Mouse (Mus musculus) liver, postnatal 0 days (tissue): Measurements from ENCODE around the gene Tmem26. TPM values are rescaled to one million over a fixed set of nuclear protein-coding genes. Genes with fewer than 3 reads are reported as not detected.

ENCODE experiments used
- ATAC-seq: fragments of 200-750 bp; cut with Nextera tagmentation; 2 replicates; pipeline ENCODE4 v1.8.0; 2017; ENCODE audit warnings: mild to moderate bottlenecking, moderate library complexity
- DNase-seq: peaks from one replicate; pipeline ENCODE4 v3.0.0-alpha.2; 2016
- H3K27ac ChIP-seq: fragments of 300-500 bp; sonication (generic); 2 replicates; pipeline ENCODE4 v1.5.1; 2014; ENCODE audit warnings: antibody characterized with exemption, moderate library complexity, mild to moderate bottlenecking, low read depth
- H3K27me3 ChIP-seq: fragments of 300-500 bp; sonication (generic); 2 replicates; pipeline ENCODE4 v1.6.1; 2014; ENCODE audit warnings: low read length, control low read depth, mixed read lengths; ENCODE audit not compliant: insufficient read depth
- H3K36me3 ChIP-seq: fragments of 300-500 bp; sonication (generic); replicated peaks from 2 replicates; pipeline ENCODE4 v1.6.1; 2014; ENCODE audit warnings: mild to moderate bottlenecking, control low read depth, low read length, moderate library complexity, mixed read lengths; ENCODE audit not compliant: insufficient read depth
- H3K4me1 ChIP-seq: fragments of 300-500 bp; sonication (generic); 2 replicates; pipeline ENCODE4 v1.6.1; 2014; ENCODE audit warnings: antibody characterized with exemption, mild to moderate bottlenecking, control low read depth; ENCODE audit not compliant: insufficient read depth
- H3K4me2 ChIP-seq: fragments of 300-500 bp; sonication (generic); 2 replicates; pipeline ENCODE4 v1.6.1; 2014; ENCODE audit warnings: low read depth, mild to moderate bottlenecking, low read length, moderate library complexity, mixed read lengths
- H3K4me3 ChIP-seq: fragments of 300-500 bp; sonication (generic); 2 replicates; pipeline ENCODE4 v1.5.1; 2014; ENCODE audit warnings: low read depth, low read length
- H3K9ac ChIP-seq: fragments of 300-500 bp; sonication (generic); replicated peaks from 2 replicates; pipeline ENCODE4 v1.6.1; 2014; ENCODE audit warnings: mild to moderate bottlenecking, moderate library complexity
- H3K9me3 ChIP-seq: fragments of 300-500 bp; sonication (generic); 2 replicates; pipeline ENCODE4 v1.6.1; 2016; ENCODE audit warnings: mild to moderate bottlenecking, control low read depth, low read length, mixed read lengths
- CTCF ChIP-seq: sonication (generic); IDR thresholded peaks from 2 replicates; pipeline ENCODE4 v1.5.1; 2016; ENCODE audit warnings: antibody characterized with exemption, low read depth
- EP300 ChIP-seq: IDR thresholded peaks from 2 replicates; pipeline ENCODE4 v1.6.1; 2016; ENCODE audit warnings: antibody characterized with exemption, low read depth, mild to moderate bottlenecking
- WGBS: fragments of 180-500 bp; shearing (Covaris S2); extraction: QIAGEN DNeasy Blood & Tissue Kit; methylation state at CpG from one replicate; pipeline ENCODE4 v1.1.7; 2014; ENCODE audit not compliant: insufficient replicate concordance; 5-methylcytosine and 5-hydroxymethylcytosine counted together
- polyA plus RNA-seq: library from polyadenylated mRNA; unstranded; fragments of >200 nt; fragmentation: Nextera tagmentation; extraction: Ambion mirVana; gene quantifications from 2 replicates; pipeline ENCODE4 v1.2.1, GENCODE M21; 2015

The Tmem26 gene
- polyA plus RNA-seq, 1 experiment from 2014 or later, result 1.7 TPM

DNA sequence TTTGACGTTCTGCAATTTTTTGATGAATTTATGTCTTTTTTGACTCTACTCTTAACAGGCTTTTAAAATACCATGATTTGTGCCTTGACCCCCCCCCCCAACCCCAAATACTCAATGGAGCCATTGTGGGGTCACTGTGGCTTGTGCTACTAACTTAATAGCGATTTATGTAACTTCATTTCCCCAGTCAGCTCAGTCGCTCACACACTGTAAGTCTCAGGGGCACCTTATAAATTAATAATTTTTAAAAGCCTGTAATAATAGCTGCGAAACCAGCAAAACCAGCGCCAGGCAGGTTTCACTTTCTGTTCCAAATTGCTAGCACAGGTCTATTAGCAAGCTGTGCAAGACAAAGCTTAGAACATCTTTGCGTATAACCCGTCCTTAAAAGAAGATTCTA is 76.9 kb downstream of the Tmem26 start:
- DNase-seq (no peak), ATAC-seq (no peak)
- Histone ChIP-seq H3K36me3 (no peaks in the 10 kb centered on the region), H3K4me3 (no peak overlapping the region), H3K4me1 (no peaks in the 10 kb centered on the region), H3K27ac (no peak overlapping the region), H3K9ac (no peak overlapping the region), H3K27me3 (no peaks in the 10 kb centered on the region), H3K4me2 (no peak overlapping the region), H3K9me3 (no peaks in the 10 kb centered on the region)
- no peak for TF ChIP-seq CTCF
- no peak for TF ChIP-seq EP300
- WGBS, result 80% methylated on average over 7 of the region's 7 CpGs

DNA sequence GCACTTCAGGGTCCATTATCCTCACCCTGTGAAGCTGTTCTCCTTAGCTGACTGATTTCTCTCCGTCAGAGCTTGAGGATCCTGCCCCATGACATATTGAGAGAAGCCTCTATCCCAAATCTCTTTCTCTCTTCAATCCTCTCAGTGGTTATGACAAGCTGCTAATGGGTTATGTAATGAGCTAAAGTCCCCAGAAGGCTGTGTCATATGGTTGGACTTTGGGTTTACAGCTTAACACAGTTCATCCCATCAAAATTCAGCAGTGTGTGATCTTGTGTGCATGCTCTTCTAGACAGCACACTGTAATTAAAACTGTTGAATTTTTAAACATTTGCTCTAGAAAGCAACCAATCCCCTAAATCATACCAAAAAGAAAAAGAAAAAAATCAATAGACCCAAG is 82.9 kb downstream of the Tmem26 start:
- no peaks in the 10 kb centered on the region for H3K36me3 ChIP-seq
- H3K27me3 ChIP-seq, result no peaks in the 10 kb centered on the region
- no peak overlapping the region for H3K9ac ChIP-seq
- ATAC-seq, result no peak
- WGBS, result 81% methylated on average over 1 of the region's 1 CpGs
- H3K27ac ChIP-seq, result no peak overlapping the region
- DNase-seq, result no peak
- H3K4me3 ChIP-seq, result no peak overlapping the region
- no peaks in the 10 kb centered on the region for H3K4me1 ChIP-seq
- no peaks in the 10 kb centered on the region for H3K9me3 ChIP-seq
- no peak for TF ChIP-seq EP300
- no peak overlapping the region for H3K4me2 ChIP-seq

DNA sequence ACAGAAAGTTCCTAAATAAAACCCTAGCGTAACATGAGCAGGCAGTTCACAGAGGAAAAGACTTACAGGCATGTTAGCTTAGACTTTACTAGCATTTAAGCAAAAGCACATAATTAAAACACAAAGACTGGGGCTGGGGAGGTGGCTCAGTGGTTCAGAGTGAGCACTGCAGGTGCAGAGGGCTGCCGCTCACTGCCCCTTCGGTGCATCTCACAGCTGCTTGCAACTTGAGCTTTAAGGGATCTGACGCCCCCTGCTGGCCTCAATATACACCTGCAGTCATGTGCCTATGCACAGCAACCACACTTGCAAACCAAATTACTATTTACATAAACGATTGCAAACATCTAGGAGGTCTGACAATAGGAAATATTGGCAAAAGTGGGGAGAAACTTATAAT is 87.5 kb downstream of the Tmem26 start:
- TF ChIP-seq CTCF (peak; percentile 28; the same call in 1 of the 2 replicates), EP300 (no peak)
- WGBS, result 84% methylated on average over 5 of the region's 5 CpGs
- Histone ChIP-seq H3K9ac (no peak overlapping the region), H3K27me3 (no peaks in the 10 kb centered on the region), H3K4me2 (no peak overlapping the region), H3K9me3 (no peaks in the 10 kb centered on the region), H3K4me3 (no peak overlapping the region), H3K36me3 (no peaks in the 10 kb centered on the region), H3K4me1 (no peaks in the 10 kb centered on the region), H3K27ac (no peak overlapping the region)
- DNase-seq (no peak), ATAC-seq (no peak)

DNA sequence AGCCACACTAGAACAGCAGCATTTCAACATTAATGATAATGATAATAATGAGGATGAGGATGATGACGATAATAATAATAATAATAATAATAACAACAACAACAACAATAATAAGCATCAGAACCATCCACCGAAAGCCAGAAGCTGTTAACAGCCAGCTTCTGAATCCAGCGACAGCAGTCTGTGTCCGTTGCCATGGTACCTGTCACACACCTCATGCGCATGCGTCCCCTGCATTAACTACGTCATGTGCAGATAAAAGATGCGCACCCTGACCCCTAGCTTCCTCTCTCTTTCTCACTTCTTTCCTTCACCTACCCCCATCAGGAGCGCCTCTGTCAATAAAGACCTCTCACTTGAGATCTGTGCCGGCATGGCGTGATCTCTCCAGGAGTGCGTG is 89.3 kb downstream of the Tmem26 start:
- 85% methylated on average over 12 of the region's 12 CpGs for WGBS
- no peak for ATAC-seq

DNA sequence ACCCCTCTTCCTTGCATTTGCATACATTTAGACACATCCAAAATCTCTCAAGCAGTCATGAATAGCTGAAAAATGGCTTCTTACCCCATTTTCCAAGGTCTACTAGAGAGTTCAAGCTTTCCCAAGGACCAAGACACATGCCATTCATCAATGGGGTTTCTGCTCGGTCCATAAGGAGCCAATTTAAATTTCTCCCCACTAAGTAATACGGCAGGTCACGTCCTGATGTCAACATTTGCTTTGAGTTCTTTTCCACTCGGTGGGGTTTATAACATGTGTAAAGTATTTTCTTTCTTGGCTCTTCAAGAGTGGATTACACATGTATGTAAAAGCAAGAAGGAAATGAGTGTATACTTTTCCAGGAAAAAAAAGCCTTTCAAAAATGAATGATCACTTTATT is 93.8 kb downstream of the Tmem26 start:
- no peaks in the 10 kb centered on the region for H3K36me3 ChIP-seq
- no peak for ATAC-seq
- DNase-seq, result no peak
- H3K4me1 ChIP-seq, result no peaks in the 10 kb centered on the region
- H3K4me3 ChIP-seq, result no peak overlapping the region
- H3K4me2 ChIP-seq, result no peak overlapping the region
- no peaks in the 10 kb centered on the region for H3K27me3 ChIP-seq
- no peak overlapping the region for H3K9ac ChIP-seq
- H3K27ac ChIP-seq, result no peak overlapping the region
- no peak for TF ChIP-seq EP300
- no peak for TF ChIP-seq CTCF
- H3K9me3 ChIP-seq, result no peaks in the 10 kb centered on the region
- 73% methylated on average over 4 of the region's 4 CpGs for WGBS

More for the DNA sequence above, 89.3 kb downstream of the Tmem26 start:
- H3K36me3 ChIP-seq, result no peaks in the 10 kb centered on the region
- H3K27me3 ChIP-seq, result no peaks in the 10 kb centered on the region
- H3K4me2 ChIP-seq, result no peak overlapping the region
- no peak overlapping the region for H3K9ac ChIP-seq
- H3K4me1 ChIP-seq, result no peaks in the 10 kb centered on the region
- DNase-seq, result no peak
- no peak for TF ChIP-seq EP300
- TF ChIP-seq CTCF, result no peak
- no peaks in the 10 kb centered on the region for H3K9me3 ChIP-seq
- no peak overlapping the region for H3K27ac ChIP-seq
- H3K4me3 ChIP-seq, result no peak overlapping the region

DNA sequence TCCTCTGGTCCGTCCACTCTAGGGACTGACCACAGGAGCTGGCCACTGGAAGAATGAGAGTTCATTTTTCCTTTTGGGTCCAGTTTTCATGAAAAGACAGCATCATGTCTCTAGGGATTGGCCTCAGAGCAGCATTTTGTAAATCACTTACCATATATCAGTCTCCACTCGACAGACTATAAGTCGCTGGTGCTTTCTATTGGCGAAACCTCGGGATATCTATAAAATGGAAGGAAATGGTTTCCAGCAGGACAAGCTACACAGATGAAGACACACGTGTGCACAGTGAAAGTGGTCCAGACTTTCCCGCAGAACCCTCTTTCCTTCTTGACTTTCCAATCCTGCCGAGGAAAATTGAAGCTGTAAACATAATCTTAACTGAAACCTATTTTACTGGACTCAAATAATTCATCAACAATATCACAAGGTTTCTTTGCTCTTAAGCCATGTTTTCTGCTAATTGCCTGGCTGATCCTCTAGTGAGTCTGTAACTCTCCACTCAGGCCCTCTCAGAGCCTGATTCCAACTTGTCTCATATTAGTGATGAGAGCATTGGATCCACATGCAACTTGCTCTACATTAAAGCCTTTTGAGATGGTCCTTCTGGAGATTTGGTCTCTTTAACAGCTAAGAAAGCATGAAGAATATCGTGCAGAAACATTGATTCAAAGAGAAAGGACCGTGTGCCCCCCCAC is 94.8 kb downstream of the Tmem26 start:
- no peak for DNase-seq
- H3K4me3 ChIP-seq, result no peak overlapping the region
- H3K9me3 ChIP-seq, result no peaks in the 10 kb centered on the region
- ATAC-seq, result no peak
- 77% methylated on average over 10 of the region's 10 CpGs for WGBS
- no peaks in the 10 kb centered on the region for H3K4me1 ChIP-seq
- H3K9ac ChIP-seq, result no peak overlapping the region
- TF ChIP-seq EP300 (no peak), CTCF (no peak)
- H3K36me3 ChIP-seq, result no peaks in the 10 kb centered on the region
- H3K27ac ChIP-seq, result no peak overlapping the region
- H3K27me3 ChIP-seq, result no peaks in the 10 kb centered on the region
- no peak overlapping the region for H3K4me2 ChIP-seq
